Mouse (Mus musculus): ENCODE results near the gene Cacng7.
"Not testable (repeated sequence)": the region's sequence is repeated elsewhere in the genome, so short reads cannot be mapped to it uniquely, and the experiment has no call there.

The Cacng7 gene

GRCm38 (mm10) chr7:3332619-3333521 is at the start of gene Cacng7:
Cacng7 (plus strand) TSS chr7:3332955.
- peak in 1 of 2 experiments; percentile 37 for DNase-seq (ENCODE audit: low spot score in 2 of 2)

- DNase-seq (ENCODE audit: low spot score in 2 of 2): no peak
Observed at GRCm38 (mm10) chr7:3283081-3283875, 49.5 kb upstream of the Cacng7 start.

GRCm38 (mm10) chr7:3284604-3285003 is 48.2 kb upstream of the Cacng7 start:
- DNase-seq (ENCODE audit: low spot score in 2 of 2): no peak

GRCm38 (mm10) chr7:3286036-3286435 is 46.7 kb upstream of the Cacng7 start:
- no peak for DNase-seq (ENCODE audit: low spot score in 2 of 2)

- DNase-seq (ENCODE audit: low spot score in 2 of 2): no peak
Observed at GRCm38 (mm10) chr7:3287186-3287585, 45.6 kb upstream of the Cacng7 start.

GRCm38 (mm10) chr7:3288976-3289970 is 43.5 kb upstream of the Cacng7 start, which contains the start of the genes Myadm and Prkcg:
Myadm (plus strand) TSS chr7:3289080.
Prkcg (plus strand) TSS chr7:3289179.
- DNase-seq (ENCODE audit: low spot score in 2 of 2): peak; percentile 41 to 54

- DNase-seq (ENCODE audit: low spot score in 2 of 2): peak; percentile 84 to 88
Observed at GRCm38 (mm10) chr7:3290257-3291033, 42.3 kb upstream of the Cacng7 start.

- DNase-seq (ENCODE audit: low spot score in 2 of 2): no peak
Observed at GRCm38 (mm10) chr7:3291197-3291596, 41.6 kb upstream of the Cacng7 start.

- DNase-seq (ENCODE audit: low spot score in 2 of 2): no peak
Observed at GRCm38 (mm10) chr7:3291764-3292163, 41.0 kb upstream of the Cacng7 start.

- DNase-seq (ENCODE audit: low spot score in 2 of 2): not testable (repeated sequence)
Observed at GRCm38 (mm10) chr7:3292271-3292670, 40.5 kb upstream of the Cacng7 start.

- DNase-seq (ENCODE audit: low spot score in 2 of 2): peak in 1 of 2 experiments; percentile 52
Observed at GRCm38 (mm10) chr7:3292791-3293190, 40.0 kb upstream of the Cacng7 start.

GRCm38 (mm10) chr7:3294794-3295193 is 38.0 kb upstream of the Cacng7 start:
- DNase-seq (ENCODE audit: low spot score in 2 of 2): no peak

GRCm38 (mm10) chr7:3295321-3296110 is 37.2 kb upstream of the Cacng7 start:
- DNase-seq (ENCODE audit: low spot score in 2 of 2): no peak

GRCm38 (mm10) chr7:3296711-3297110 is 36.0 kb upstream of the Cacng7 start:
- no peak for DNase-seq (ENCODE audit: low spot score in 2 of 2)

- no peak for DNase-seq (ENCODE audit: low spot score in 2 of 2)
Observed at GRCm38 (mm10) chr7:3299941-3300617, 32.7 kb upstream of the Cacng7 start.

GRCm38 (mm10) chr7:3300891-3301627 is 31.7 kb upstream of the Cacng7 start:
- DNase-seq (ENCODE audit: low spot score in 2 of 2): no peak

GRCm38 (mm10) chr7:3301628-3302555 is 30.9 kb upstream of the Cacng7 start:
- DNase-seq (ENCODE audit: low spot score in 2 of 2): peak; percentile 51

Measured in frontal cortex, postnatal 14 days (tissue).